ENCODE assay signal across 9 mouse cellular contexts in genomic region chr8:25368561-25369091, GRCm38 (mm10).
DNase-seq lines count a peak whose midpoint lies in the region; ATAC-seq and TF ChIP-seq lines count a peak whose summit lies in the region.
"Had no signal": no experiment of that assay in that cellular context is flagged by ENCODE, and none has a peak within 500 bp of the region (broad histone marks: within the 10 kb centered on the region; RNA-seq: fewer than 3 reads in every experiment).

No protein-coding gene starts in this region.

- intact Hi-C loops in left cerebral cortex, postnatal 4 days (cut with DNase I), result loop anchor here (10.0 kb wide), 1 partner anchor 156 kb away; no protein-coding TSS in a partner anchor

- no peaks in the 10 kb centered on the region for H3K9me3 ChIP-seq in forebrain, postnatal 0 days (ENCODE audit: low read length)
- H3K9me3 ChIP-seq in hindbrain, embryonic 12.5 days (replicated peaks), result no peaks in the 10 kb centered on the region
- H3K9me3 ChIP-seq in midbrain, embryonic 11.5 days (ENCODE audit: control insufficient read depth, low read length), result no peaks in the 10 kb centered on the region

- 6% methylated on average over 11 of the region's 11 CpGs for whole genome bisulfite sequencing in forebrain, postnatal 0 days
- WGBS in hindbrain, embryonic 12.5 days, result 3% methylated on average over 11 of the region's 11 CpGs
- WGBS in midbrain, embryonic 11.5 days, result 5% methylated on average over 11 of the region's 11 CpGs

- peak; percentile 66 to 67 for DNase-seq in right cerebral cortex, postnatal 10 days (ENCODE audit: low spot score in 2 of 2)
- no peak for DNase-seq in right cerebral cortex, postnatal 14 days
- peak; percentile 58 for DNase-seq in forebrain, postnatal 0 days
- peak; percentile 74 for DNase-seq in left cerebral cortex, postnatal 4 days
- DNase-seq in midbrain, embryonic 11.5 days (ENCODE audit: low spot score, missing footprints), result peak; percentile 90
- peak; percentile 57 for DNase-seq in thymus, postnatal 4 days
- no peak for DNase-seq in spleen, adult 18-20 months

- peaks cover 13% of the 10 kb centered on the region for H3K4me1 ChIP-seq in forebrain, postnatal 0 days (ENCODE audit: insufficient read depth)
- peaks cover 13% of the 10 kb centered on the region for H3K4me1 ChIP-seq in hindbrain, embryonic 12.5 days
- H3K4me1 ChIP-seq in midbrain, embryonic 11.5 days (ENCODE audit: control insufficient read depth, insufficient read depth, low read length), result peaks cover 9% of the 10 kb centered on the region

- no peak overlapping the region for H3K9ac ChIP-seq in forebrain, postnatal 0 days
- H3K9ac ChIP-seq in hindbrain, embryonic 12.5 days, result 0 out of 2 replicates have a peak overlapping the region, but pooled peaks have one; percentile 43
- H3K9ac ChIP-seq in midbrain, embryonic 11.5 days (ENCODE audit: low read length), result peak overlapping the region; percentile 36; the same call in 1 of the 2 replicates

- no peaks in the 10 kb centered on the region for H3K27me3 ChIP-seq in forebrain, postnatal 0 days (ENCODE audit: insufficient read depth, low read length)
- H3K27me3 ChIP-seq in hindbrain, embryonic 12.5 days, result no peaks in the 10 kb centered on the region
- peaks cover 4% of the 10 kb centered on the region; the same call in 1 of the 2 replicates for H3K27me3 ChIP-seq in midbrain, embryonic 11.5 days (ENCODE audit: control insufficient read depth, insufficient read depth, low read length)
- H3K27me3 ChIP-seq: Patski had no signal

- TF ChIP-seq CTCF in forebrain, postnatal 0 days (IDR thresholded peaks at IDR 0.05; ENCODE audit: low read depth), result no peak

- H3K36me3 ChIP-seq in forebrain, postnatal 0 days (ENCODE audit: insufficient read depth), result no peaks in the 10 kb centered on the region
- H3K36me3 ChIP-seq in hindbrain, embryonic 12.5 days, result no peaks in the 10 kb centered on the region
- no peaks in the 10 kb centered on the region for H3K36me3 ChIP-seq in midbrain, embryonic 11.5 days (ENCODE audit: control insufficient read depth, insufficient read depth, low read length)

- peak overlapping the region; percentile 29; the same call in 1 of the 2 replicates for H3K4me2 ChIP-seq in forebrain, postnatal 0 days (ENCODE audit: low read depth)
- peak overlapping the region; percentile 47 for H3K4me2 ChIP-seq in hindbrain, embryonic 12.5 days (replicated peaks)
- peak overlapping the region; percentile 41 for H3K4me2 ChIP-seq in midbrain, embryonic 11.5 days

- H3K27ac ChIP-seq in forebrain, postnatal 0 days (ENCODE audit: low read depth, low read length), result peak overlapping the region; percentile 40; the same call in 1 of the 2 replicates
- peak overlapping the region; percentile 67 for H3K27ac ChIP-seq in hindbrain, embryonic 12.5 days
- H3K27ac ChIP-seq in midbrain, embryonic 11.5 days (ENCODE audit: low read depth, low read length), result no peak overlapping the region

- no peak overlapping the region for H3K4me3 ChIP-seq in forebrain, postnatal 0 days (ENCODE audit: low read depth, low read length)
- H3K4me3 ChIP-seq in hindbrain, embryonic 12.5 days, result peak overlapping the region; percentile 10; the same call in 1 of the 2 replicates
- 0 out of 2 replicates have a peak overlapping the region, but pooled peaks have one; percentile 9 for H3K4me3 ChIP-seq in midbrain, embryonic 11.5 days (ENCODE audit: low read depth, low read length)

- peak; percentile 76 for ATAC-seq in forebrain, postnatal 0 days
- ATAC-seq in hindbrain, embryonic 12.5 days (ENCODE audit: low FRiP score), result peak; percentile 40; the same call in 1 of the 2 replicates
- ATAC-seq in midbrain, embryonic 11.5 days (ENCODE audit: low FRiP score), result peak; percentile 70
- ATAC-seq: Patski had no signal

Comparison
In these comparisons a context has a peak if more than half of its experiments do, and no peak if none do; other contexts are left out.
1. DNase-seq: peak in right cerebral cortex, postnatal 10 days (2 of 2), forebrain, postnatal 0 days (single experiment), left cerebral cortex, postnatal 4 days (single experiment), midbrain, embryonic 11.5 days (single experiment) and thymus, postnatal 4 days (single experiment); none in right cerebral cortex, postnatal 14 days (single experiment) and spleen, adult 18-20 months (0 of 2).
2. Peak in every context shown above with its lines, with median percentiles within 50 percentile points of each other: ATAC-seq and H3K4me2 ChIP-seq.